Mouse (Mus musculus) thymus, postnatal 4 days (tissue): ENCODE results near the gene Bckdhb.
"Not testable (repeated sequence)": the region's sequence is repeated elsewhere in the genome, so short reads cannot be mapped to it uniquely, and the experiment has no call there.

ENCODE experiments used
- DNase-seq: peaks from one replicate; pipeline ENCODE4 v3.0.0; 2021

Gene Bckdhb

GRCm38 (mm10) chr9:83964376-83964775, 39.4 kb downstream of the Bckdhb start:
- DNase-seq = no peak

- DNase-seq = no peak
Measured at GRCm38 (mm10) chr9:83967439-83968050, 42.6 kb downstream of the Bckdhb start.

GRCm38 (mm10) chr9:83969326-83969725, 44.4 kb downstream of the Bckdhb start:
- no peak for DNase-seq

- no peak for DNase-seq
Measured at GRCm38 (mm10) chr9:83973467-83973866, 48.5 kb downstream of the Bckdhb start.

GRCm38 (mm10) chr9:83975811-83976210, 50.9 kb downstream of the Bckdhb start:
- no peak for DNase-seq

- DNase-seq = no peak
Measured at GRCm38 (mm10) chr9:83981234-83981633, 56.3 kb downstream of the Bckdhb start.

GRCm38 (mm10) chr9:84008961-84009360, 84.0 kb downstream of the Bckdhb start:
- no peak for DNase-seq

- no peak for DNase-seq
Measured at GRCm38 (mm10) chr9:84011146-84011545, 86.2 kb downstream of the Bckdhb start.

GRCm38 (mm10) chr9:84018141-84018540, 93.2 kb downstream of the Bckdhb start:
- not testable (repeated sequence) for DNase-seq

- DNase-seq = no peak
Measured at GRCm38 (mm10) chr9:84019627-84020026, 94.7 kb downstream of the Bckdhb start.

GRCm38 (mm10) chr9:84021189-84021588, 96.2 kb downstream of the Bckdhb start:
- DNase-seq = no peak

- DNase-seq = no peak
Measured at GRCm38 (mm10) chr9:84028120-84028519, 103.2 kb downstream of the Bckdhb start.

- DNase-seq = no peak
Measured at GRCm38 (mm10) chr9:84030691-84031290, 105.8 kb downstream of the Bckdhb start.

GRCm38 (mm10) chr9:84031406-84031805, 106.5 kb downstream of the Bckdhb start:
- DNase-seq = no peak

GRCm38 (mm10) chr9:84032669-84033341, 107.9 kb downstream of the Bckdhb start:
- DNase-seq = no peak

- DNase-seq = no peak
Measured at GRCm38 (mm10) chr9:84036046-84036445, 111.1 kb downstream of the Bckdhb start.

- DNase-seq = no peak
Measured at GRCm38 (mm10) chr9:84037224-84037623, 112.3 kb downstream of the Bckdhb start.

- no peak for DNase-seq
Measured at GRCm38 (mm10) chr9:84038946-84039345, 114.0 kb downstream of the Bckdhb start.

- no peak for DNase-seq
Measured at GRCm38 (mm10) chr9:84040376-84040775, 115.4 kb downstream of the Bckdhb start.

GRCm38 (mm10) chr9:84041631-84042277, 116.8 kb downstream of the Bckdhb start:
- no peak for DNase-seq

- no peak for DNase-seq
Measured at GRCm38 (mm10) chr9:84042539-84042938, 117.6 kb downstream of the Bckdhb start.

- no peak for DNase-seq
Measured at GRCm38 (mm10) chr9:84044136-84044535, 119.2 kb downstream of the Bckdhb start.

- no peak for DNase-seq
Measured at GRCm38 (mm10) chr9:84045632-84046031, 120.7 kb downstream of the Bckdhb start.

GRCm38 (mm10) chr9:84046334-84046733, 121.4 kb downstream of the Bckdhb start:
- no peak for DNase-seq
